Mouse (Mus musculus): ENCODE data around the gene Pi4kb. TPM values are rescaled to one million over a fixed set of nuclear protein-coding genes. Genes with fewer than 3 reads are reported as not detected.
"Not testable (repeated sequence)": the region's sequence is repeated elsewhere in the genome, so short reads cannot be mapped to it uniquely, and the experiment has no call there.

The Pi4kb gene
- 23.8 and 24.4 TPM in 2 replicates for polyA plus RNA-seq (2016; fragmentation: Nextera tagmentation; extraction: Ambion mirVana)

- H3K4me1 ChIP-seq, result peaks cover 19% of the 10 kb centered on the region
- no peaks in the 10 kb centered on the region for H3K27me3 ChIP-seq (replicated peaks; ENCODE audit: low read depth, poor library complexity, severe bottlenecking)
- H3K4me3 ChIP-seq, result peak within 1 kb of the TSS; percentile 73
- under 1% methylated on average over 57 of the region's 57 CpGs for WGBS
- DNase-seq (ENCODE audit: low spot score), result peak; percentile 94
- H3K9me3 ChIP-seq, result no peaks in the 10 kb centered on the region
- H3K27ac ChIP-seq (replicated peaks), result peak within 1 kb of the TSS; percentile 96
- H3K36me3 ChIP-seq (replicated peaks), result peaks cover 23% of the 10 kb centered on the region
These were observed at the start of gene Pi4kb for GRCm38 (mm10) chr3:94974528-94975422. Gene Pi4kb, plus strand, starts transcription at chr3:94974731.

- H3K27me3 ChIP-seq (replicated peaks; ENCODE audit: low read depth, poor library complexity, severe bottlenecking); H3K4me1 ChIP-seq; H3K36me3 ChIP-seq (replicated peaks); H3K4me3 ChIP-seq; H3K27ac ChIP-seq (replicated peaks); DNase-seq (ENCODE audit: low spot score); H3K9me3 ChIP-seq: not testable (repeated sequence)
- 51% methylated on average over 4 of the region's 4 CpGs for WGBS
These were observed 48.2 kb upstream of the Pi4kb start for GRCm38 (mm10) chr3:94926301-94926736.

GRCm38 (mm10) chr3:94928979-94929378 is 45.6 kb upstream of the Pi4kb start:
- not testable (repeated sequence) for DNase-seq (ENCODE audit: low spot score); H3K4me3 ChIP-seq; H3K27ac ChIP-seq (replicated peaks); H3K36me3 ChIP-seq (replicated peaks); H3K27me3 ChIP-seq (replicated peaks; ENCODE audit: low read depth, poor library complexity, severe bottlenecking); H3K9me3 ChIP-seq
- peaks cover 23% of the 10 kb centered on the region for H3K4me1 ChIP-seq
- 87% methylated on average over 4 of the region's 4 CpGs for WGBS

GRCm38 (mm10) chr3:94930386-94931266 is 43.9 kb upstream of the Pi4kb start:
- not testable (repeated sequence) for H3K4me3 ChIP-seq; DNase-seq (ENCODE audit: low spot score); H3K27ac ChIP-seq (replicated peaks); H3K27me3 ChIP-seq (replicated peaks; ENCODE audit: low read depth, poor library complexity, severe bottlenecking); H3K36me3 ChIP-seq (replicated peaks); H3K9me3 ChIP-seq
- WGBS, result 40% methylated on average over 7 of the region's 7 CpGs
- H3K4me1 ChIP-seq, result peaks cover 23% of the 10 kb centered on the region

- WGBS, result 72% methylated on average over 10 of the region's 10 CpGs
- not testable (repeated sequence) for H3K36me3 ChIP-seq (replicated peaks); H3K27ac ChIP-seq (replicated peaks); H3K9me3 ChIP-seq; H3K27me3 ChIP-seq (replicated peaks; ENCODE audit: low read depth, poor library complexity, severe bottlenecking); DNase-seq (ENCODE audit: low spot score); H3K4me3 ChIP-seq
- H3K4me1 ChIP-seq, result peaks cover 23% of the 10 kb centered on the region
These were observed 43.0 kb upstream of the Pi4kb start for GRCm38 (mm10) chr3:94931427-94932082.

GRCm38 (mm10) chr3:94932279-94932678 is 42.3 kb upstream of the Pi4kb start:
- 76% methylated on average over 2 of the region's 2 CpGs for WGBS
- DNase-seq (ENCODE audit: low spot score); H3K9me3 ChIP-seq; H3K4me3 ChIP-seq; H3K36me3 ChIP-seq (replicated peaks); H3K27me3 ChIP-seq (replicated peaks; ENCODE audit: low read depth, poor library complexity, severe bottlenecking): not testable (repeated sequence)
- peaks cover 23% of the 10 kb centered on the region for H3K4me1 ChIP-seq
- 0 out of 2 replicates have a peak overlapping the region, but pooled peaks have one; percentile 80 for H3K27ac ChIP-seq (replicated peaks)

- Histone ChIP-seq H3K27ac (replicated peaks) (peak within 1 kb of the TSS; percentile 80), H3K9me3 (no peaks in the 10 kb centered on the region), H3K27me3 (replicated peaks; ENCODE audit: low read depth, poor library complexity, severe bottlenecking) (no peaks in the 10 kb centered on the region), H3K4me3 (peak within 1 kb of the TSS; percentile 42), H3K4me1 (peaks cover 23% of the 10 kb centered on the region), H3K36me3 (replicated peaks) (no peaks in the 10 kb centered on the region)
- 40% methylated on average over 16 of the region's 16 CpGs for WGBS
- DNase-seq (ENCODE audit: low spot score), result peak; percentile 64
These were observed 41.5 kb upstream of the Pi4kb start, which contains the start of gene Selenbp1 for GRCm38 (mm10) chr3:94932809-94933564. Gene Selenbp1, plus strand, starts transcription at chr3:94933056.

- not testable (repeated sequence) for H3K27me3 ChIP-seq (replicated peaks; ENCODE audit: low read depth, poor library complexity, severe bottlenecking); DNase-seq (ENCODE audit: low spot score); H3K27ac ChIP-seq (replicated peaks); H3K36me3 ChIP-seq (replicated peaks); H3K9me3 ChIP-seq; H3K4me3 ChIP-seq
- no CpG with 5 or more reads among the region's 2 CpGs for WGBS
- peaks cover 23% of the 10 kb centered on the region for H3K4me1 ChIP-seq
These were observed 40.9 kb upstream of the Pi4kb start for GRCm38 (mm10) chr3:94933604-94934003.

GRCm38 (mm10) chr3:94934564-94934963 is 40.0 kb upstream of the Pi4kb start:
- H3K9me3 ChIP-seq; H3K36me3 ChIP-seq (replicated peaks); DNase-seq (ENCODE audit: low spot score); H3K4me3 ChIP-seq; H3K27ac ChIP-seq (replicated peaks); H3K27me3 ChIP-seq (replicated peaks; ENCODE audit: low read depth, poor library complexity, severe bottlenecking): not testable (repeated sequence)
- 94% methylated on average over 3 of the region's 3 CpGs for WGBS
- peaks cover 23% of the 10 kb centered on the region for H3K4me1 ChIP-seq

- not testable (repeated sequence) for H3K27me3 ChIP-seq (replicated peaks; ENCODE audit: low read depth, poor library complexity, severe bottlenecking); H3K4me3 ChIP-seq; DNase-seq (ENCODE audit: low spot score); H3K27ac ChIP-seq (replicated peaks); H3K36me3 ChIP-seq (replicated peaks); H3K9me3 ChIP-seq
- H3K4me1 ChIP-seq, result peaks cover 26% of the 10 kb centered on the region
- 85% methylated on average over 3 of the region's 3 CpGs for WGBS
These were observed 39.2 kb upstream of the Pi4kb start for GRCm38 (mm10) chr3:94935332-94935731.

- not testable (repeated sequence) for H3K36me3 ChIP-seq (replicated peaks); H3K27me3 ChIP-seq (replicated peaks; ENCODE audit: low read depth, poor library complexity, severe bottlenecking); H3K4me3 ChIP-seq; H3K27ac ChIP-seq (replicated peaks); H3K9me3 ChIP-seq; DNase-seq (ENCODE audit: low spot score)
- H3K4me1 ChIP-seq, result peaks cover 20% of the 10 kb centered on the region
- 84% methylated on average over 5 of the region's 5 CpGs for WGBS
These were observed 38.4 kb upstream of the Pi4kb start for GRCm38 (mm10) chr3:94936147-94936546.
